20 mouse cellular contexts compared by ENCODE assay signal in the genomic region with DNA sequence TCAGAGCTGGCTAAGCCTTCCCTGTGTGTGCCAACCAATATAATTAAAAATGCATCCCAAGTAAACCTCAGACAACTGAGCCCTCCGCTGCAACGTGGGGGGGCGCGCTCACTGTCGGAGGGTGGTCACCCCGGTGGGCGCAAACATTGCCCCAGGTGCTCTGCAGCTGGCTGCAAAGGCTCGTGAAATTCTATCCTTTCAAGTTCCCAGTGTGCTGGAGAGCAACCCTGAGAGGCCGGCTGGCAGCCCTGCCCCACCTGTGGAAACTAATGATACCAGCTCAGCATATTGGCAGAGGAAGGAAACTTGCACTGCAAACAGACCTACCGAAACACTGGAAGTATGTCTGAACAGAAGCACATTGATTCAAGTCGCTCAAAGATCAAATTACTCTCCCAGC.
DNase-seq lines count a peak whose midpoint lies in the region; ATAC-seq lines count a peak whose summit lies in the region.
"Had no signal": no experiment of that assay in that cellular context is flagged by ENCODE, and none has a peak within 500 bp of the region (broad histone marks: within the 10 kb centered on the region; RNA-seq: fewer than 3 reads in every experiment).

No protein-coding gene starts in this region.

- peaks cover 6% of the 10 kb centered on the region for H3K4me1 ChIP-seq in embryonic facial prominence, embryonic 11.5 days (ENCODE audit: control insufficient read depth, insufficient read depth, low read length)
- peaks cover 22% of the 10 kb centered on the region for H3K4me1 ChIP-seq in limb, embryonic 12.5 days (replicated peaks)
- H3K4me1 ChIP-seq: heart, embryonic 12.5 days had no signal

- 7% methylated on average over 11 of the region's 11 CpGs for WGBS in embryonic facial prominence, embryonic 11.5 days
- WGBS in limb, embryonic 12.5 days: 3% methylated on average over 11 of the region's 11 CpGs

- no peak overlapping the region; the same call in 1 of the 2 replicates for H3K4me2 ChIP-seq in embryonic facial prominence, embryonic 11.5 days (ENCODE audit: low read depth, low read length)
- H3K4me2 ChIP-seq in limb, embryonic 12.5 days: peak overlapping the region; percentile 40
- H3K4me2 ChIP-seq: forebrain, embryonic 15.5 days; heart, embryonic 12.5 days had no signal

- ATAC-seq in embryonic facial prominence, embryonic 11.5 days (replicated peaks; ENCODE audit: insufficient number of reproducible peaks, low FRiP score, low TSS enrichment, low read depth): no peak
- 0 out of 2 replicates have a peak, but pooled peaks have one; percentile 66 for ATAC-seq in limb, embryonic 12.5 days (ENCODE audit: insufficient number of reproducible peaks, insufficient read depth, low FRiP score, low TSS enrichment, low read depth)
- ATAC-seq: CD4-positive, CD25-positive, alpha-beta regulatory T cell, adult 4 months; forebrain, embryonic 15.5 days; hindbrain, embryonic 16.5 days; liver, postnatal 0 days had no signal

- H3K36me3 ChIP-seq in embryonic facial prominence, embryonic 11.5 days (replicated peaks; ENCODE audit: control insufficient read depth, insufficient read depth, low read depth, low read length): no peaks in the 10 kb centered on the region
- no peaks in the 10 kb centered on the region for H3K36me3 ChIP-seq in limb, embryonic 12.5 days
- H3K36me3 ChIP-seq: forebrain, embryonic 15.5 days; G1E; heart, embryonic 12.5 days had no signal

- H3K9me3 ChIP-seq in embryonic facial prominence, embryonic 11.5 days (replicated peaks; ENCODE audit: control insufficient read depth, low read length): no peaks in the 10 kb centered on the region
- H3K9me3 ChIP-seq in limb, embryonic 12.5 days: no peaks in the 10 kb centered on the region
- H3K9me3 ChIP-seq: forebrain, embryonic 15.5 days; heart, embryonic 12.5 days had no signal

- no peak overlapping the region for H3K27ac ChIP-seq in embryonic facial prominence, embryonic 11.5 days (replicated peaks; ENCODE audit: low read depth, low read length)
- no peak overlapping the region for H3K27ac ChIP-seq in limb, embryonic 12.5 days
- H3K27ac ChIP-seq: forebrain, embryonic 15.5 days had no signal

- no peaks in the 10 kb centered on the region for H3K27me3 ChIP-seq in embryonic facial prominence, embryonic 11.5 days (ENCODE audit: control insufficient read depth, insufficient read depth, low read length)
- H3K27me3 ChIP-seq in limb, embryonic 12.5 days: peaks cover 4% of the 10 kb centered on the region; the same call in 1 of the 2 replicates
- H3K27me3 ChIP-seq: forebrain, embryonic 15.5 days had no signal

- DNase-seq in kidney, postnatal 4 days: peak; percentile 13 to 34
- DNase-seq in kidney, postnatal 14 days: no peak
- peak; percentile 54 for DNase-seq in embryo, embryonic 11 days
- DNase-seq in embryonic facial prominence, embryonic 11.5 days (ENCODE audit: low spot score): peak; percentile 64
- no peak for DNase-seq in B cell, adult 2 months
- no peak for DNase-seq in natural killer cell, adult 2 months (ENCODE audit: low spot score in 2 of 2)
- DNase-seq: adrenal gland, adult 2 months; cerebellum, postnatal 25 days; heart, postnatal 36 days; kidney, adult 11 months; liver; liver, postnatal 0 days; midbrain, embryonic 14.5 days; right cerebral cortex, adult 18-20 months had no signal

- no peak overlapping the region for H3K4me3 ChIP-seq in embryonic facial prominence, embryonic 11.5 days (ENCODE audit: low read depth, low read length)
- no peak overlapping the region for H3K4me3 ChIP-seq in limb, embryonic 12.5 days (replicated peaks)
- H3K4me3 ChIP-seq: forebrain, embryonic 15.5 days; heart, embryonic 12.5 days had no signal

- no peak overlapping the region for H3K9ac ChIP-seq in embryonic facial prominence, embryonic 11.5 days (replicated peaks; ENCODE audit: low read length)
- no peak overlapping the region for H3K9ac ChIP-seq in limb, embryonic 12.5 days (replicated peaks)
- H3K9ac ChIP-seq: forebrain, embryonic 15.5 days; heart, embryonic 12.5 days; liver, postnatal 0 days had no signal

Comparison
In these comparisons a context has a peak if more than half of its experiments do, and no peak if none do; other contexts are left out.
1. DNase-seq: peak in kidney, postnatal 4 days (2 of 2), embryo, embryonic 11 days (single experiment) and embryonic facial prominence, embryonic 11.5 days (single experiment); none in kidney, postnatal 14 days (single experiment), B cell, adult 2 months (0 of 2) and natural killer cell, adult 2 months (0 of 2).